Mouse (Mus musculus): ENCODE measurements around the gene Aff1. TPM values are rescaled to one million over a fixed set of nuclear protein-coding genes. Genes with fewer than 3 reads are reported as not detected.
A peak's percentile ranks its signal among the peaks of the same experiment; 100 is the strongest.

Gene Aff1
- polyA plus RNA-seq, 1 experiment from 2014 or later = 8.1 TPM

- DNase-seq (ENCODE audit: low spot score) = no peak
- Histone ChIP-seq H3K36me3 (no peaks in the 10 kb centered on the region), H3K4me3 (no peak overlapping the region), H3K27me3 (ENCODE audit: insufficient read depth, poor library complexity, severe bottlenecking) (no peaks in the 10 kb centered on the region; the same call in 1 of the 2 replicates), H3K9me3 (no peaks in the 10 kb centered on the region), H3K4me1 (no peaks in the 10 kb centered on the region), H3K27ac (no peak overlapping the region)
- WGBS = 84% methylated on average over 2 of the region's 2 CpGs
Observed at GRCm38 (mm10) chr5:103747098-103747497, 54.9 kb downstream of the Aff1 start.

- Histone ChIP-seq H3K36me3 (no peaks in the 10 kb centered on the region), H3K27me3 (ENCODE audit: insufficient read depth, poor library complexity, severe bottlenecking) (no peaks in the 10 kb centered on the region; the same call in 1 of the 2 replicates), H3K4me1 (peaks cover 4% of the 10 kb centered on the region; the same call in 1 of the 2 replicates), H3K9me3 (no peaks in the 10 kb centered on the region), H3K27ac (no peak overlapping the region), H3K4me3 (no peak overlapping the region)
- DNase-seq (ENCODE audit: low spot score) = no peak
Observed at GRCm38 (mm10) chr5:103748343-103748742, 56.2 kb downstream of the Aff1 start.

GRCm38 (mm10) chr5:103749465-103750285, 57.5 kb downstream of the Aff1 start:
- Histone ChIP-seq H3K36me3 (no peaks in the 10 kb centered on the region), H3K4me1 (peaks cover 9% of the 10 kb centered on the region; the same call in 1 of the 2 replicates), H3K9me3 (no peaks in the 10 kb centered on the region), H3K4me3 (no peak overlapping the region), H3K27me3 (ENCODE audit: insufficient read depth, poor library complexity, severe bottlenecking) (no peaks in the 10 kb centered on the region; the same call in 1 of the 2 replicates), H3K27ac (no peak overlapping the region)
- 52% methylated on average over 7 of the region's 7 CpGs for WGBS
- no peak for DNase-seq (ENCODE audit: low spot score)

GRCm38 (mm10) chr5:103752665-103753510, 60.7 kb downstream of the Aff1 start:
- peak overlapping the region; percentile 99 for H3K27ac ChIP-seq
- peaks cover 23% of the 10 kb centered on the region; the same call in 1 of the 2 replicates for H3K4me1 ChIP-seq
- WGBS = under 1% methylated on average over 23 of the region's 23 CpGs
- peaks cover 26% of the 10 kb centered on the region for H3K27me3 ChIP-seq (ENCODE audit: insufficient read depth, poor library complexity, severe bottlenecking)
- H3K36me3 ChIP-seq = no peaks in the 10 kb centered on the region
- peak; percentile 76 for DNase-seq (ENCODE audit: low spot score)
- no peaks in the 10 kb centered on the region for H3K9me3 ChIP-seq
- peak overlapping the region; percentile 84 for H3K4me3 ChIP-seq

GRCm38 (mm10) chr5:103753511-103754329, 61.5 kb downstream of the Aff1 start:
- Histone ChIP-seq H3K4me3 (peak overlapping the region; percentile 84), H3K9me3 (no peaks in the 10 kb centered on the region), H3K36me3 (no peaks in the 10 kb centered on the region), H3K27me3 (ENCODE audit: insufficient read depth, poor library complexity, severe bottlenecking) (peaks cover 35% of the 10 kb centered on the region), H3K27ac (peak overlapping the region; percentile 99), H3K4me1 (peaks cover 29% of the 10 kb centered on the region; the same call in 1 of the 2 replicates)
- peak; percentile 94 for DNase-seq (ENCODE audit: low spot score)
- WGBS = under 1% methylated on average over 86 of the region's 86 CpGs

GRCm38 (mm10) chr5:103754330-103755134, 62.4 kb downstream of the Aff1 start:
- peak overlapping the region; percentile 99 for H3K27ac ChIP-seq
- H3K4me1 ChIP-seq = peaks cover 32% of the 10 kb centered on the region; the same call in 1 of the 2 replicates
- peaks cover 36% of the 10 kb centered on the region for H3K27me3 ChIP-seq (ENCODE audit: insufficient read depth, poor library complexity, severe bottlenecking)
- 2% methylated on average over 34 of the region's 42 CpGs for WGBS
- H3K4me3 ChIP-seq = peak overlapping the region; percentile 84
- H3K36me3 ChIP-seq = no peaks in the 10 kb centered on the region
- no peaks in the 10 kb centered on the region for H3K9me3 ChIP-seq
- DNase-seq (ENCODE audit: low spot score) = peak; percentile 90

GRCm38 (mm10) chr5:103755135-103755487, 62.9 kb downstream of the Aff1 start:
- peak overlapping the region; percentile 84 for H3K4me3 ChIP-seq
- no peak for DNase-seq (ENCODE audit: low spot score)
- WGBS = 36% methylated on average over 3 of the region's 3 CpGs
- 0 out of 2 replicates have a peak overlapping the region, but pooled peaks have one; percentile 99 for H3K27ac ChIP-seq
- peaks cover 35% of the 10 kb centered on the region for H3K4me1 ChIP-seq
- H3K36me3 ChIP-seq = no peaks in the 10 kb centered on the region
- H3K9me3 ChIP-seq = no peaks in the 10 kb centered on the region
- peaks cover 36% of the 10 kb centered on the region for H3K27me3 ChIP-seq (ENCODE audit: insufficient read depth, poor library complexity, severe bottlenecking)

- DNase-seq (ENCODE audit: low spot score) = no peak
- 45% methylated on average over 6 of the region's 6 CpGs for WGBS
- H3K9me3 ChIP-seq = no peaks in the 10 kb centered on the region
- H3K27me3 ChIP-seq (ENCODE audit: insufficient read depth, poor library complexity, severe bottlenecking) = peaks cover 36% of the 10 kb centered on the region
- H3K27ac ChIP-seq = no peak overlapping the region
- H3K4me1 ChIP-seq = peaks cover 45% of the 10 kb centered on the region
- peak overlapping the region; percentile 16; the same call in 1 of the 2 replicates for H3K4me3 ChIP-seq
- H3K36me3 ChIP-seq = no peaks in the 10 kb centered on the region
Observed at GRCm38 (mm10) chr5:103756231-103756714, 64.1 kb downstream of the Aff1 start.

GRCm38 (mm10) chr5:103758491-103758890, 66.3 kb downstream of the Aff1 start:
- WGBS = 65% methylated on average over 4 of the region's 4 CpGs
- Histone ChIP-seq H3K4me1 (peaks cover 51% of the 10 kb centered on the region), H3K36me3 (no peaks in the 10 kb centered on the region), H3K4me3 (no peak overlapping the region), H3K9me3 (no peaks in the 10 kb centered on the region), H3K27me3 (ENCODE audit: insufficient read depth, poor library complexity, severe bottlenecking) (peaks cover 36% of the 10 kb centered on the region), H3K27ac (no peak overlapping the region)
- no peak for DNase-seq (ENCODE audit: low spot score)

- Histone ChIP-seq H3K9me3 (no peaks in the 10 kb centered on the region), H3K4me1 (peaks cover 46% of the 10 kb centered on the region)
- WGBS = 35% methylated on average over 14 of the region's 14 CpGs
Observed at GRCm38 (mm10) chr5:103759489-103760424, 67.6 kb downstream of the Aff1 start.

More at GRCm38 (mm10) chr5:103759489-103760424, 67.6 kb downstream of the Aff1 start:
- peak; percentile 89 for DNase-seq (ENCODE audit: low spot score)
- peak overlapping the region; percentile 65 for H3K4me3 ChIP-seq
- peaks cover 36% of the 10 kb centered on the region for H3K27me3 ChIP-seq (ENCODE audit: insufficient read depth, poor library complexity, severe bottlenecking)
- no peaks in the 10 kb centered on the region for H3K36me3 ChIP-seq
- peak overlapping the region; percentile 89 for H3K27ac ChIP-seq

Data from heart, embryonic 10.5 days (tissue).